Mouse (Mus musculus) lung, embryonic 14.5 days (tissue): ENCODE results near the gene Gadd45b. TPM values are rescaled to one million over a fixed set of nuclear protein-coding genes. Genes with fewer than 3 reads are reported as not detected.

Experiments
- ATAC-seq: fragments of 200-750 bp; cut with Nextera tagmentation; 2 replicates; pipeline ENCODE4 v1.8.0; 2017; ENCODE audit warnings: mild to moderate bottlenecking, moderate TSS enrichment, moderate library complexity; ENCODE audit not compliant: insufficient read depth
- DNase-seq: peaks from one replicate; pipeline ENCODE4 v3.0.0-alpha.2; 2015
- H3K27ac ChIP-seq: fragments of 300-500 bp; sonication (generic); 2 replicates; pipeline ENCODE4 v1.5.1; 2014; ENCODE audit warnings: low read depth, mild to moderate bottlenecking, moderate library complexity
- H3K27me3 ChIP-seq: fragments of 300-500 bp; sonication (generic); 2 replicates; pipeline ENCODE4 v1.6.1; 2014; ENCODE audit warnings: low read length, control low read depth; ENCODE audit not compliant: insufficient read depth
- H3K36me3 ChIP-seq: fragments of 300-500 bp; sonication (generic); 2 replicates; pipeline ENCODE4 v1.6.1; 2014; ENCODE audit warnings: control low read depth; ENCODE audit not compliant: insufficient read depth
- H3K4me1 ChIP-seq: fragments of 300-500 bp; sonication (generic); 2 replicates; pipeline ENCODE4 v1.6.1; 2014; ENCODE audit warnings: antibody characterized with exemption, control low read depth; ENCODE audit not compliant: insufficient read depth
- H3K4me2 ChIP-seq: fragments of 300-500 bp; sonication (generic); 2 replicates; pipeline ENCODE4 v1.6.1; 2014; ENCODE audit warnings: mild to moderate bottlenecking
- H3K4me3 ChIP-seq: fragments of 300-500 bp; sonication (generic); 2 replicates; pipeline ENCODE4 v1.5.1; 2014; ENCODE audit warnings: low read depth, low read length
- H3K9ac ChIP-seq: fragments of 300-500 bp; sonication (generic); 2 replicates; pipeline ENCODE4 v1.6.1; 2014
- H3K9me3 ChIP-seq: fragments of 300-500 bp; sonication (generic); 2 replicates; pipeline ENCODE4 v1.6.1; 2016; ENCODE audit warnings: low read depth, low read length, control low read depth
- CTCF ChIP-seq: IDR thresholded peaks from 2 replicates; pipeline ENCODE4 v1.5.1; 2016; ENCODE audit warnings: antibody characterized with exemption, low read depth
- WGBS: fragments of 180-500 bp; shearing (Covaris S2); extraction: QIAGEN DNeasy Blood & Tissue Kit; methylation state at CpG from one replicate; pipeline ENCODE4 v1.1.7; 2014; 5-methylcytosine and 5-hydroxymethylcytosine counted together
- polyA plus RNA-seq: library from polyadenylated mRNA; unstranded; fragments of >200 nt; fragmentation: Nextera tagmentation; extraction: Ambion mirVana; gene quantifications from 2 replicates; pipeline ENCODE4 v1.2.1, GENCODE M21; 2014

The Gadd45b gene
- polyA plus RNA-seq, 1 experiment from 2014 or later = 18.3 TPM

DNA sequence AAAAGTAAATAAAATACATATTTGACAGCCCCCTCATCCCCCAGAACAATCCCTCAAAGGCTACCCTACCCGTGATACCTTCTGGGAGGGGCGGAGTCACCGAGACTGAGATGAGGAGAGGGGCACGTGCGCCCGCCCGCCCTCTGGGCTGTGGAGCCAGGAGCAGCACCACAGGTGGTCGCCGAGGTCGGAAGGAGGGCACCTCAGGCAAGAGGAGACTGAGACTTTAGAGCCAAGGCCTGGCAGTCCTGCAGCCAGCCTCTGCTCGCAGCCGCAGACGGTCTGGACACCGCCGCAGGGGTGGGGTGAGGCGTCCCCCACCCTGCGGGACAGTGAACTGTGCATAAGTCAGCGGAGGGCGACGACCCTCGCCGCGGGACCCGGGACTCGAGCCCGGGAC is 1.8 kb downstream of the Gadd45b start:
- peak overlapping the region; percentile 96 for H3K4me2 ChIP-seq
- peaks cover 42% of the 10 kb centered on the region for H3K4me1 ChIP-seq
- no peaks in the 10 kb centered on the region for H3K36me3 ChIP-seq
- peaks cover 51% of the 10 kb centered on the region for H3K27me3 ChIP-seq
- H3K9ac ChIP-seq = no peak overlapping the region
- no peaks in the 10 kb centered on the region for H3K9me3 ChIP-seq
- peak overlapping the region; percentile 63 for H3K4me3 ChIP-seq
- TF ChIP-seq CTCF = no peak
- no peak for ATAC-seq
- H3K27ac ChIP-seq = no peak overlapping the region
- no peak for DNase-seq
- 3% methylated on average over 26 of the region's 26 CpGs for WGBS

- WGBS = under 1% methylated on average over 20 of the region's 20 CpGs
- H3K4me2 ChIP-seq = peak overlapping the region; percentile 96
- no peak for TF ChIP-seq CTCF
- peak overlapping the region; percentile 42 for H3K9ac ChIP-seq
- peaks cover 47% of the 10 kb centered on the region for H3K4me1 ChIP-seq
- DNase-seq = peak; percentile 67
- peaks cover 51% of the 10 kb centered on the region for H3K27me3 ChIP-seq
- H3K4me3 ChIP-seq = peak overlapping the region; percentile 63
- H3K27ac ChIP-seq = no peak overlapping the region
- H3K9me3 ChIP-seq = no peaks in the 10 kb centered on the region
- ATAC-seq = no peak
- H3K36me3 ChIP-seq = no peaks in the 10 kb centered on the region
Observed at GRCm38 (mm10) chr10:80932206-80932605, 2.3 kb downstream of the Gadd45b start.

GRCm38 (mm10) chr10:80932700-80933420 is 3.0 kb downstream of the Gadd45b start:
- H3K9ac ChIP-seq = peak overlapping the region; percentile 42
- WGBS = 2% methylated on average over 17 of the region's 17 CpGs
- ATAC-seq = no peak
- no peaks in the 10 kb centered on the region for H3K36me3 ChIP-seq
- no peak overlapping the region for H3K27ac ChIP-seq
- no peak for TF ChIP-seq CTCF
- peaks cover 51% of the 10 kb centered on the region for H3K4me1 ChIP-seq
- H3K9me3 ChIP-seq = no peaks in the 10 kb centered on the region
- H3K4me3 ChIP-seq = peak overlapping the region; percentile 63
- H3K27me3 ChIP-seq = peaks cover 51% of the 10 kb centered on the region
- H3K4me2 ChIP-seq = peak overlapping the region; percentile 96
- DNase-seq = peak; percentile 20

- H3K36me3 ChIP-seq = no peaks in the 10 kb centered on the region
- H3K9ac ChIP-seq = no peak overlapping the region
- 2% methylated on average over 21 of the region's 21 CpGs for WGBS
- peaks cover 52% of the 10 kb centered on the region for H3K4me1 ChIP-seq
- TF ChIP-seq CTCF = no peak
- no peak overlapping the region for H3K27ac ChIP-seq
- ATAC-seq (no peak), DNase-seq (peak; percentile 57)
- H3K4me3 ChIP-seq = peak overlapping the region; percentile 17
- no peaks in the 10 kb centered on the region for H3K9me3 ChIP-seq
- peak overlapping the region; percentile 96 for H3K4me2 ChIP-seq
- H3K27me3 ChIP-seq = peaks cover 51% of the 10 kb centered on the region
Observed at GRCm38 (mm10) chr10:80933421-80933979, 3.6 kb downstream of the Gadd45b start.

GRCm38 (mm10) chr10:80934136-80934985 is 4.5 kb downstream of the Gadd45b start:
- Histone ChIP-seq H3K4me1 (peaks cover 58% of the 10 kb centered on the region), H3K27me3 (peaks cover 51% of the 10 kb centered on the region), H3K27ac (no peak overlapping the region), H3K4me2 (no peak overlapping the region), H3K9me3 (no peaks in the 10 kb centered on the region), H3K4me3 (no peak overlapping the region), H3K9ac (no peak overlapping the region), H3K36me3 (no peaks in the 10 kb centered on the region)
- ATAC-seq (no peak), DNase-seq (no peak)
- no peak for TF ChIP-seq CTCF
- 42% methylated on average over 14 of the region's 14 CpGs for whole genome bisulfite sequencing

DNA sequence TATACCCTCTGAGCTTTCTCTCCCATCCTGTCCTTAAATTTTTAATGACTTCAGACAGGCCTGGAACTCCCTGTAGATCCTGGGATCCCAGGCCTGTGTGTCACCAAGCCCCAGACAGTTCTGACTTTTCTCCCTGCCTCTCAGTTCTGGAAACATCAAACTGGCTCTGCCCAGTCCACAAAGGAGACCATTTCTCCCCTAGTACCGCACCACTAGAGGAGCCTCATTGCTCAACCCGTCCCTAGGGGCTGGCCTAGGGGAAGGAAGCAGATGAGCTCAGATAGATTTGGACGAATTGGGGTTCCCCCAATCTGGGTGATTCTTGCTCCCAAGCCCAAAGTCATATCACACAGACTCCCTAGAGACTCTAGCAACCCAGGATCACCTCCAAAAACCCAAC is 5.4 kb downstream of the Gadd45b start:
- Histone ChIP-seq H3K27me3 (peaks cover 49% of the 10 kb centered on the region), H3K4me3 (no peak overlapping the region), H3K9ac (no peak overlapping the region), H3K27ac (0 out of 2 replicates have a peak overlapping the region, but pooled peaks have one; percentile 33), H3K9me3 (no peaks in the 10 kb centered on the region), H3K36me3 (no peaks in the 10 kb centered on the region), H3K4me2 (peak overlapping the region; percentile 73), H3K4me1 (peaks cover 65% of the 10 kb centered on the region)
- WGBS = 18% methylated on average over 3 of the region's 3 CpGs
- no peak for TF ChIP-seq CTCF
- no peak for ATAC-seq
- no peak for DNase-seq

DNA sequence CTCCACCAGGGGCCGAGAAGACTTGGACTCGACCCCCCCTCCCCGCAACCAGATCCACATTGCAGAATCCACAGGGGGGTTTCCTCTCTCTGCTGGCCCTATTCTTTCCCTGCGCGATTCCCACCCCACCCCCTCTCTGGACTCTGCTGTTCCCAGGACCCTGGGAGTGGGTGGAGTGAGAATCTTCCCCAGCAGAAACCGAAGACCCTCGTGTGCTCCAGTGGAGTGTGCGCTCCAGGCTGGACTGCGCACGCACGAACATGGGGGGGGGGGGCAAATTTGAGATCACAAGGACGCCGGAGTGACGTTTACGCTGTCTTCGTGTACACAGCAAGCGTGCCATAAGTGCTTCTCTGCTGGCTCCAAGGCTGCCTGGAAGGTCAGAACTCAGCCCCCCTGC is 5.8 kb downstream of the Gadd45b start:
- no peaks in the 10 kb centered on the region for H3K9me3 ChIP-seq
- H3K36me3 ChIP-seq = no peaks in the 10 kb centered on the region
- peak overlapping the region; percentile 77; the same call in 1 of the 2 replicates for H3K27ac ChIP-seq
- ATAC-seq (no peak), DNase-seq (no peak)
- H3K4me2 ChIP-seq = peak overlapping the region; percentile 73
- no peak for TF ChIP-seq CTCF
- H3K4me1 ChIP-seq = peaks cover 67% of the 10 kb centered on the region
- H3K4me3 ChIP-seq = peak overlapping the region; percentile 37
- peaks cover 44% of the 10 kb centered on the region for H3K27me3 ChIP-seq
- 6% methylated on average over 17 of the region's 17 CpGs for WGBS
- peak overlapping the region; percentile 46; the same call in 1 of the 2 replicates for H3K9ac ChIP-seq
